Mouse (Mus musculus): Measurements from ENCODE around the gene Nxnl2. TPM values are rescaled to one million over a fixed set of nuclear protein-coding genes. Genes with fewer than 3 reads are reported as not detected.

Nxnl2 gene
- total and polyA plus RNA-seq, 3 experiments, result not detected

DNA sequence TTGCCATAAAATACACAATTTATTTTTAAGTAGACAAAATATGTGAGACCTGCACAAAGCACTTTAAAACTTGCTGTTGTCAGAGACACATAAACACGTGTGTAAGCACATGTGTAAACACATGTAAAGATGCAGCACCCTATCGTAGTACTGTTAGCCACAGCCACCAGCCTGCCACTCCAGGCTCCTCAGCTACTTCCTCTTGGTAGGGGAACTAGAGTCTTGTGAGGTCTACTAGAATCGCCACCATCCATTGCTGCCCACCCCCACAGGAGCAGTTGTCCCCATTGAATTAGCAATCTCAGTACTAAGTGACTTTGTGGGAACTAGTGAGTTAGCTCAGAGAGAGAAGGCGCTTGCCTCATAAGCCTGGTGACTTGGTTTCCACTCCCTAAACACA is 34.5 kb upstream of the Nxnl2 start:
- DNase-seq (ENCODE audit: low read depth, low spot score), result no peak
- peaks cover under 1 to 10% of the 10 kb centered on the region in 2 experiments; a peak in 3 of 4 replicates for H3K36me3 ChIP-seq (ENCODE audit: control insufficient read depth in 1 of 2, insufficient read depth in 2 of 2, low read length in 2 of 2)
- H3K79me2 ChIP-seq (ENCODE audit: control insufficient read depth, insufficient read depth, low read length, poor library complexity), result no peaks in the 10 kb centered on the region
- TF ChIP-seq MAX (IDR thresholded peaks at IDR 0.05; ENCODE audit: low read length) (no peak), ZKSCAN1 (IDR thresholded peaks at IDR 0.05; ENCODE audit: low read depth, low read length) (no peak), CHD1 (IDR thresholded peaks at IDR 0.05; ENCODE audit: low read depth, low read length) (no peak), MYC (IDR thresholded peaks at IDR 0.05; ENCODE audit: low read depth, low read length) (no peak), ZMIZ1 (IDR thresholded peaks at IDR 0.05; ENCODE audit: low read depth, low read length) (no peak), GATA1 (IDR thresholded peaks at IDR 0.05; ENCODE audit: low read depth, low read length) (no peak), GABPA (IDR thresholded peaks at IDR 0.05; ENCODE audit: low read depth, low read length) (no peak)
- H3K9me3 ChIP-seq (replicated peaks; ENCODE audit: insufficient read depth, low read length), result no peaks in the 10 kb centered on the region
- no peak overlapping the region for H3K9ac ChIP-seq (ENCODE audit: control insufficient read depth, low read depth, low read length, poor library complexity, severe bottlenecking)
- H3K4me3 ChIP-seq (ENCODE audit: control insufficient read depth in 1 of 2, insufficient read depth in 1 of 2, low read depth in 2 of 2, low read length in 2 of 2), result no peak overlapping the region
- H3K4me1 ChIP-seq (ENCODE audit: control insufficient read depth in 1 of 2, insufficient read depth in 2 of 2, low read length in 2 of 2), result peaks cover 4% of the 10 kb centered on the region in 2 experiments; a peak in 2 of 4 replicates
- no peaks in the 10 kb centered on the region for H3K27me3 ChIP-seq (ENCODE audit: control insufficient read depth in 1 of 2, insufficient read depth in 2 of 2, low read length in 2 of 2)
- no peak overlapping the region for H3K27ac ChIP-seq (ENCODE audit: control insufficient read depth, low read depth, low read length)

DNA sequence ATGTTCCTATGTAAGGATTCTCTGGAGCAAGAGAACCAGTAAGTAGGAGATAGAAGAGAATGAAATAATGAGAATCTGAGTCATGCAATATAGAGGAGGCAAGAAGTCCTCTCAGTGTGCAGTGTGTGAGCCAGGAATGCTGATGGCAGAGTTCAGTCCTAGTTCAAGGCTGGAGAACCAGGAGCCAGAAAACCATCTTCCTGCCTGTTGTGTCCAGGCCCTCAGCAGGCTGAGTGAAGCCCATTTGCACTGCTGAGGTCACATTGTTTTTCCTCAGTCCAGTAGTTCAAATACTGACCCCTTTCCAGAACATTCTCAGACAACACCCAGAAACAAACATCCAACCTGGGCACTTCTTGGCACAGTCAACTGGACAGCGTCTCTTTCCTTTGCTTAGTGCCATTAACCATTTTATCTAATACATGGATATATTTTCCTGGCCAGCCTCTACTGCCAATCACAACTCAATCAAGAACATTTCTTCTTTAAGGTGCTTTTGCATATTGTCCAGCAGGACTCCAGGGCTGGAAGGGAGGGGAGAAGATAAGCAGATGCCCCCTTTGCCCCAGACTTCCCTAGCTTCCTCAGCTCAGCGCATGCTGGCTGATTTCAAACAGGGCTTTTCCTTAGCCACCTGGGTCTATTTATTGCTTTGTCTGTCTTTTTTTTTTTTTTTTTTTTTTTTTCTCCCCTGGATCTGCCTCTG is 33.7 kb upstream of the Nxnl2 start:
- peaks cover 0 to 7% of the 10 kb centered on the region in 2 experiments; a peak in 3 of 4 replicates for H3K36me3 ChIP-seq (ENCODE audit: control insufficient read depth in 1 of 2, insufficient read depth in 2 of 2, low read length in 2 of 2)
- TF ChIP-seq ELF1 (IDR thresholded peaks at IDR 0.05; ENCODE audit: low read depth, low read length) (no peak), NELFE (IDR thresholded peaks at IDR 0.05; ENCODE audit: low read depth, low read length) (no peak), ZNF384 (IDR thresholded peaks at IDR 0.05; ENCODE audit: low read depth, low read length) (no peak), CTCF (IDR thresholded peaks at IDR 0.05 in 2 of 3, conservative IDR thresholded peaks at IDR 0.05 in 1 of 3; ENCODE audit: control insufficient read depth in 1 of 3, insufficient read depth in 1 of 3, low read depth in 2 of 3, low read length in 3 of 3, poor library complexity in 1 of 3, severe bottlenecking in 1 of 3) (no peak), SIN3A (IDR thresholded peaks at IDR 0.05; ENCODE audit: low read length) (no peak), POLR2AphosphoS2 (IDR thresholded peaks at IDR 0.05; ENCODE audit: low read length) (no peak), POLR2AphosphoS5 (IDR thresholded peaks at IDR 0.05; ENCODE audit: borderline replicate concordance, low read depth, low read length) (no peak), SMC3 (IDR thresholded peaks at IDR 0.05; ENCODE audit: low read depth, low read length) (no peak), ZKSCAN1 (IDR thresholded peaks at IDR 0.05; ENCODE audit: low read depth, low read length) (no peak), HCFC1 (IDR thresholded peaks at IDR 0.05; ENCODE audit: low read depth, low read length) (no peak), MXI1 (IDR thresholded peaks at IDR 0.05; ENCODE audit: low read depth, low read length) (no peak), RCOR1 (IDR thresholded peaks at IDR 0.05; ENCODE audit: low read depth, low read length) (no peak), CHD1 (IDR thresholded peaks at IDR 0.05; ENCODE audit: low read depth, low read length) (no peak), TBP (IDR thresholded peaks at IDR 0.05; ENCODE audit: low read depth, low read length) (no peak), RAD21 (IDR thresholded peaks at IDR 0.05; ENCODE audit: low read depth, low read length) (no peak), GABPA (IDR thresholded peaks at IDR 0.05; ENCODE audit: low read depth, low read length) (no peak), BHLHE40 (IDR thresholded peaks at IDR 0.05; ENCODE audit: borderline replicate concordance, low read depth, low read length) (no peak), ETS1 (IDR thresholded peaks at IDR 0.05; ENCODE audit: low read depth, low read length) (no peak)
- no peak for DNase-seq (ENCODE audit: low read depth, low spot score)
- H3K9me3 ChIP-seq (replicated peaks; ENCODE audit: insufficient read depth, low read length), result no peaks in the 10 kb centered on the region
- H3K4me1 ChIP-seq (ENCODE audit: control insufficient read depth in 1 of 2, insufficient read depth in 2 of 2, low read length in 2 of 2), result no peaks in the 10 kb centered on the region
- no peak overlapping the region for H3K4me3 ChIP-seq (ENCODE audit: control insufficient read depth in 1 of 2, insufficient read depth in 1 of 2, low read depth in 2 of 2, low read length in 2 of 2)
- no peak overlapping the region for H3K9ac ChIP-seq (ENCODE audit: control insufficient read depth, low read depth, low read length, poor library complexity, severe bottlenecking)
- H3K79me2 ChIP-seq (ENCODE audit: control insufficient read depth, insufficient read depth, low read length, poor library complexity), result no peaks in the 10 kb centered on the region
- no peak overlapping the region for H3K27ac ChIP-seq (ENCODE audit: control insufficient read depth, low read depth, low read length)
- no peaks in the 10 kb centered on the region for H3K27me3 ChIP-seq (ENCODE audit: control insufficient read depth in 1 of 2, insufficient read depth in 2 of 2, low read length in 2 of 2)

Measured in MEL (cell line).